Mouse (Mus musculus): ENCODE data around the gene Nsl1. TPM values are rescaled to one million over a fixed set of nuclear protein-coding genes. Genes with fewer than 3 reads are reported as not detected.
"Not testable (repeated sequence)": the region's sequence is repeated elsewhere in the genome, so short reads cannot be mapped to it uniquely, and the experiment has no call there.

Nsl1 gene
- total RNA-seq (2015; ENCODE audit: low replicate concordance) (2.1 and 6.7 TPM in 2 replicates), total RNA-seq (2017; ENCODE audit: low replicate concordance) (3.8 and 7.5 TPM in 2 replicates)

- ATAC-seq (replicated peaks; ENCODE audit: low FRiP score, poor library complexity, severe bottlenecking), result peak; percentile 95
Observed at GRCm38 (mm10) chr1:191062781-191063485, at the start of gene Nsl1, which contains the start of gene Tatdn3. Nsl1 (plus strand) TSS chr1:191063012. Tatdn3 (minus strand) TSS chr1:191062932.

GRCm38 (mm10) chr1:191014271-191014670, 48.5 kb upstream of the Nsl1 start:
- no peak for ATAC-seq (replicated peaks; ENCODE audit: low FRiP score, poor library complexity, severe bottlenecking)

GRCm38 (mm10) chr1:191019803-191020202, 43.0 kb upstream of the Nsl1 start:
- ATAC-seq (replicated peaks; ENCODE audit: low FRiP score, poor library complexity, severe bottlenecking), result no peak

- ATAC-seq (replicated peaks; ENCODE audit: low FRiP score, poor library complexity, severe bottlenecking), result no peak
Observed at GRCm38 (mm10) chr1:191020217-191020924, 42.4 kb upstream of the Nsl1 start.

GRCm38 (mm10) chr1:191021016-191021415, 41.8 kb upstream of the Nsl1 start:
- no peak for ATAC-seq (replicated peaks; ENCODE audit: low FRiP score, poor library complexity, severe bottlenecking)

- no peak for ATAC-seq (replicated peaks; ENCODE audit: low FRiP score, poor library complexity, severe bottlenecking)
Observed at GRCm38 (mm10) chr1:191023140-191023539, 39.7 kb upstream of the Nsl1 start.

- ATAC-seq (replicated peaks; ENCODE audit: low FRiP score, poor library complexity, severe bottlenecking), result not testable (repeated sequence)
Observed at GRCm38 (mm10) chr1:191023806-191024205, 39.0 kb upstream of the Nsl1 start.

- ATAC-seq (replicated peaks; ENCODE audit: low FRiP score, poor library complexity, severe bottlenecking), result peak; percentile 31
Observed at GRCm38 (mm10) chr1:191025016-191026012, 37.5 kb upstream of the Nsl1 start.

GRCm38 (mm10) chr1:191026021-191026713, 36.6 kb upstream of the Nsl1 start, which contains the start of gene Flvcr1:
Flvcr1 (minus strand) TSS chr1:191026158.
- ATAC-seq (replicated peaks; ENCODE audit: low FRiP score, poor library complexity, severe bottlenecking), result peak; percentile 98

- ATAC-seq (replicated peaks; ENCODE audit: low FRiP score, poor library complexity, severe bottlenecking), result no peak
Observed at GRCm38 (mm10) chr1:191030182-191030581, 32.6 kb upstream of the Nsl1 start.

GRCm38 (mm10) chr1:191030922-191031425, 31.8 kb upstream of the Nsl1 start:
- not testable (repeated sequence) for ATAC-seq (replicated peaks; ENCODE audit: low FRiP score, poor library complexity, severe bottlenecking)

- no peak for ATAC-seq (replicated peaks; ENCODE audit: low FRiP score, poor library complexity, severe bottlenecking)
Observed at GRCm38 (mm10) chr1:191035649-191036048, 27.2 kb upstream of the Nsl1 start.

- no peak for ATAC-seq (replicated peaks; ENCODE audit: low FRiP score, poor library complexity, severe bottlenecking)
Observed at GRCm38 (mm10) chr1:191036554-191037334, 26.1 kb upstream of the Nsl1 start, which contains the start of gene Spata45. Spata45 (plus strand) TSS chr1:191036639.

- no peak for ATAC-seq (replicated peaks; ENCODE audit: low FRiP score, poor library complexity, severe bottlenecking)
Observed at GRCm38 (mm10) chr1:191037999-191038398, 24.8 kb upstream of the Nsl1 start.

- no peak for ATAC-seq (replicated peaks; ENCODE audit: low FRiP score, poor library complexity, severe bottlenecking)
Observed at GRCm38 (mm10) chr1:191041352-191041751, 21.5 kb upstream of the Nsl1 start.

GRCm38 (mm10) chr1:191042106-191042505, 20.7 kb upstream of the Nsl1 start:
- ATAC-seq (replicated peaks; ENCODE audit: low FRiP score, poor library complexity, severe bottlenecking), result 0 out of 2 replicates have a peak, but pooled peaks have one; percentile 44

GRCm38 (mm10) chr1:191042688-191043087, 20.1 kb upstream of the Nsl1 start:
- ATAC-seq (replicated peaks; ENCODE audit: low FRiP score, poor library complexity, severe bottlenecking), result no peak

- no peak for ATAC-seq (replicated peaks; ENCODE audit: low FRiP score, poor library complexity, severe bottlenecking)
Observed at GRCm38 (mm10) chr1:191045264-191045663, 17.5 kb upstream of the Nsl1 start.
